Mouse (Mus musculus): ENCODE measurements around the gene Ube2v1.

- no peak for TF ChIP-seq GATA1 (IDR thresholded peaks at IDR 0.05; ENCODE audit: low read length)
- no peak for TF ChIP-seq TAL1 (IDR thresholded peaks at IDR 0.05; ENCODE audit: low read length)
Observed at GRCm38 (mm10) chr2:167602364-167602763, 29.5 kb downstream of the Ube2v1 start.

Measured in erythroblast, embryonic 14.5 days (primary cell).